Mouse (Mus musculus): ENCODE measurements around the gene Kti12.
A peak's percentile ranks its signal among the peaks of the same experiment; 100 is the strongest.

Gene Kti12

DNA sequence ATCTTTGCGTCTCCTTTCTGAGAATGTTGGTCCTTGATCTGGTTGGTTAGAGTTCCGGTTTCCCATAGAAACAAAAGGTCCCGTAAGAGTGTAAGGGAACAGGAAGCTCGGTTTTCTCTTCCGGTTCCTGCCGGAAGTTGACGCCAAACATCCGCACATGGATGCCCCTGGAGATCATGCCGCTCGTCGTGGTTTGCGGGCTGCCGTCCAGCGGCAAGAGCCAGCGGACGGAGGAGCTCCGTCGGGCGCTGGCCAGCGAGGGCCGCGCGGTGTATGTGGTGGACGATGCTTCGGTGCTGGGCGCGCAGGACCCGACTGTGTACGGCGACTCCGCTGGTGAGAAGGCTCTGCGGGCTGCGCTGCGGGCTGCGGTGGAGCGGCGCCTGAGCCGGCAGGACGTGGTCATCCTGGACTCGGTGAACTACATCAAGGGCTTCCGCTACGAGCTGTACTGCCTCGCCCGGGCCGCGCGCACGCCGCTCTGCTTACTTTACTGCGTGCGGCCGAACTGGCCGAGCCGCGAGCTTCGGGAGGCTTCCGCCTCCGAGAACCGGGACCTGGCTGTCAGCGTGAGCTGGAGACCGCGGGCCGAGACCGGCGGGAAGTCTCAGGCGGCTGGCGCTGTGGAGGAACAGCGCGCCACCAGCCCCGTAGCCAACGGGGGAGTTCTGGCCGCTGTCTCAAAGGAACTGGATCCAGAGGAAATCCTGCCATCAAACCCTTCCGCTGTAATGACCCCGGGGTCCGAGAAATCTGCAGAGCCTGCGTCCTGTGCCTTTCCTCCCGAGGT, at the start of gene Kti12:
Kti12 (plus strand) TSS at position 71 of the 790 bp plus-strand sequence.
- DNase-seq, result peak; percentile 86

DNA sequence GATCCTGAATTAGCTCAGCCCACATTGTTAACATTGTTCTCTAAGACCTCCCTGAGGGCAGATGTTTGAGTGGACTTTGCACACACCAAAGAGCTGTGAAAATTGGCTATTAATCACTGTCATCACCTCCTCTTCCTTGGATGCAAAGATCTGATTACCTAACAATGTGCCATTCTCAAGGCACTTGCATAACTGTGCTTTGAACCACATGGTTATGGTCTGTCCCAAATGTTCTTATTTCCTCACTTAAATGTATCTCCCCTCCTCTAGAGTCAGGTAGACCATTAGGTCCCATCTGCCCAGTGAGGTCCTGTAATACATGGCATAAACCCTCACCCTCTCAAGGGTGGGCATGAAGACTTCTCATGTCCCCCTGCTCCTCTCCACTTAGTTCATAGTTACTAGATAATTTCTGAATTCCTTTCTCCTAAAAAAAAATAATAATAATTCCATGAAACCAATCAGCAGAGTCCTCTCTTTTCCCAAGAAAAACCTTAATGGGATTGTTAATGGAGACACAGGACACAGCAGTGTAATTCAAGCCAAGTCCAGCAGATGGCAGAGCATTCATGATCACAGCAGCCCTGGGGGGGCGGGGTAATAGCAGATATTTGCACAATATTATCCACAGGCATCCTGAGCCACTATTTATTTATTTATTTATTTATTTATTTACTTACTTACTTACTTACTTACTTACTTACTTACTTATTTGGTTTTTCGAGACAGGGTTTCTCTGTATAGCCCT, 49.3 kb upstream of the Kti12 start:
- DNase-seq, result peak; percentile 88

DNA sequence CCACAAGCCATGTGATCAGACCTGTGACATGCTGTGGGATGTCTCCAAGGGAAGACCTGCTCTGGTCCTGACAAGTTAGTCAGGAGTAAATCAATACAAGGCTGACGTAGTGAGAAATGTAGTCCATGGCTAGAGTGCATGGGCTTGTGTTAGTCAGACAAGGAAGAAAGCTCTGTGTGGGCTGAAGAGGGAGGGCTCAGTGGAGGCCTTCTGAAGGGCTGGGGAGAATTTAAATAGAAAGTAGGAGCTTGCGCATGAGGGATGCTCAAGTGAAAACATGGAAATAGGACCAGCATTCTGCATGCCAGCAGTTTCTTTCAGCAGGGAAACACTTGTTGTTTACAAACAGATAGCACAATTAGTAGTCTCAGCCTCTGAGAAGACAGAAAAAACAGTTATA, 44.0 kb upstream of the Kti12 start:
- DNase-seq, result no peak

DNA sequence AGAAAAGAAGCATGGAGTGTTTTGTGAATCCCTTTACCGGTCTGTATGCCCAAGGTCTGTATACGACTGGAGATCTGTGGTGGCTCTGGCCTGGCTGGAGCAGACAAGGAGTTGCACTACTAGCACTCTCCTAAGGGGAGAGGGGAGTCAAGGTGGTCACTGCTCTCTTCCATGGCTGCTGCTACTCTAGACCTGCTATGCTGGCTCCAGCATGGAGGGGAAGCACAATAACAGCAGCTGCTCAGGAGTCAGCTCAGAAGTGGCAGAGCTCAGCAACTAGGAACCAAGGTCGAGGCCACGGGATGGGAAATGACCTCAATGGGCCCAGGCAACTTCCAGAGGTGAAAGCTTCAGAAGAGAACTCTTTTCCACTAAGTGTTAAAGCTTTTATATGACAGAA, 36.4 kb upstream of the Kti12 start:
- DNase-seq, result no peak

DNA sequence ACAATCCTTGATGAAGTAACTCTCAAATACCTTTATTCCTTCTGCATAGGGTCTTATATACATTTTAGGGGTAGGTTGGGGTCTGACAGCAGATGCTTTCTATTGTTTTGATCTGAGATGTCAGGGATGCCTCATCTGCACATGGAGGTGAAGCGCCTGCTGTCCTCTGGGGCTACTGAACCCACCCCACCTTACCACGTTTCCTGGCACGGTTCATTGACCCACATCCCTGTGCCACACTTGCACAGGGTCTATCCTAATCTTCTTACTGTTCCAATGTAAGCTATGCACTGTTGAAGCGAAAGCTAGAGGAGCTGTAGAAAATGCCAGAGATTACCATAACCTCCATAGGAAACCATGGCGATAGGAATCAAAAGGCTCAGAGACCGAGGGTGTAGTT, 36.0 kb upstream of the Kti12 start:
- DNase-seq, result no peak

DNA sequence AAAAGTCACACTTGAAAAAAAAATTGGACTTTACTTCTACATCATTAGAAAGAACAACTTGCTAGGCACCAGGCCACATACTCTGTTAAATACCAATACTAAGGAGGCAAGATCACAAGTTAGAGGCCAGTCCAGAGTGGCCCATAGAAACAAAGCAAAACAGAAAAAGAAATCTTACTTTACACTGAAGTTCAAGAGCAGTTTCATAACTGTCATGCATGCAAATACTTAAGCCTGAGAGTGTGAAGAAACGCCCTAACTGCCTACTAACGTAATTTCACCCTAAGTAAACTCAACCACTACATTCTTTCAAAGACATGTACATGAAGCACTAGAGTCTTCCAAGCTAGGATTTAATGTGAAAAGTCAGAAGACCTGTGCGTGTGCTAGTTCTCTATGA, 21.9 kb upstream of the Kti12 start:
- DNase-seq, result no peak

DNA sequence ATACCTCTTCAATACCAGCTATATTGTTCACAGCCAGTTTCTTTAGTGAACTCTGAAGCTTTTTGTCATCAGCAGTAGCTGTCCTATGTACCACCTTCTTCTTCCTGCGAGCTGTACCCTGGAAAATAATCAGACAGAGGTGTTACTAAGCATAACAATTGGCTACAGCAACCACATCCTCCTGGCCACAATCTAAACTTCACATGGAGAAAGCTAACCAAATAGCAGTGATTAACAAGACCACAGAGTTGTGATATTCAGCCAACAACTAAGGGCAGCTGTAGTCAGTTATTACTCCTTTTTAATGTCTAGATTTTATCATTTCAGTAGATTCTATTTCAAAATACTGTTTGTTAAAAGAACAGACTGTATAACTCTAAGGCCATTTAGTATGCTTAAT, 21.5 kb upstream of the Kti12 start:
- no peak for DNase-seq

DNA sequence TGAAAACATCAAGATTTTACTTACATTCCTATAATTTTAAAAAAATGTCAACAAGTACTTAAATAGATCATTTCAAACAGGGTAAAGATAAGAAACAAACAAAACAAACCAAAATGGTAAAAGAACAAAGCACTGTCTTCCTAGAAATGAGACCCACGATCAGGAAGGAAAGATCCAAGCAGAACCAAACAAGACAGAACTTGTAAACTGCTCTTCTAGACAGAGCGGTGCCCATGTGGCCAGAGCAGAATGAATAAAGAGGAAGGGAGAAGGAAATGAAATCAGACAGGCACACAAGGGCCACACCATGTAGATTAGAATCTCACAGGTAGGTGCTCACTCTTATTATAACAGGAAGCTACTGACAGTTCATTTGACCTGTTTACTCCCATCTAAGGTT, 20.9 kb upstream of the Kti12 start:
- no peak for DNase-seq

DNA sequence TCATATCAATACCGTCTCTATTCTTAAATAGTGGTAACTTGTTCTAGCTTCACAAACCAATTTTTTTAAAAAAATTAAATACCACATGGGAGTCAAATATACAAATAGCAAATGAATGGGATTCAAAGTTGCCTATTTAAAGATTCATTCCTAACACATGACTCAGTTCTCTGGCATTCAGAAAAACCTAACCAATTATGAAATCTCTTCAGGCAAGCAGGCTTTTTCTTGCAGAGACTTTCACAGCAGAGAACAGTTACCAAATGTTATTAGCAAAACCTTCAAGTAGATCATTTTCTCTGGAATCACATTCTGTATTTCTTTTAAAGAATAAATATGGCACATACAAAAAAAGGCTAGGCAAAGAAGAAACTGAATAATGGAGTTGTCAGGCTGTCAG, 16.9 kb upstream of the Kti12 start:
- DNase-seq, result no peak

DNA sequence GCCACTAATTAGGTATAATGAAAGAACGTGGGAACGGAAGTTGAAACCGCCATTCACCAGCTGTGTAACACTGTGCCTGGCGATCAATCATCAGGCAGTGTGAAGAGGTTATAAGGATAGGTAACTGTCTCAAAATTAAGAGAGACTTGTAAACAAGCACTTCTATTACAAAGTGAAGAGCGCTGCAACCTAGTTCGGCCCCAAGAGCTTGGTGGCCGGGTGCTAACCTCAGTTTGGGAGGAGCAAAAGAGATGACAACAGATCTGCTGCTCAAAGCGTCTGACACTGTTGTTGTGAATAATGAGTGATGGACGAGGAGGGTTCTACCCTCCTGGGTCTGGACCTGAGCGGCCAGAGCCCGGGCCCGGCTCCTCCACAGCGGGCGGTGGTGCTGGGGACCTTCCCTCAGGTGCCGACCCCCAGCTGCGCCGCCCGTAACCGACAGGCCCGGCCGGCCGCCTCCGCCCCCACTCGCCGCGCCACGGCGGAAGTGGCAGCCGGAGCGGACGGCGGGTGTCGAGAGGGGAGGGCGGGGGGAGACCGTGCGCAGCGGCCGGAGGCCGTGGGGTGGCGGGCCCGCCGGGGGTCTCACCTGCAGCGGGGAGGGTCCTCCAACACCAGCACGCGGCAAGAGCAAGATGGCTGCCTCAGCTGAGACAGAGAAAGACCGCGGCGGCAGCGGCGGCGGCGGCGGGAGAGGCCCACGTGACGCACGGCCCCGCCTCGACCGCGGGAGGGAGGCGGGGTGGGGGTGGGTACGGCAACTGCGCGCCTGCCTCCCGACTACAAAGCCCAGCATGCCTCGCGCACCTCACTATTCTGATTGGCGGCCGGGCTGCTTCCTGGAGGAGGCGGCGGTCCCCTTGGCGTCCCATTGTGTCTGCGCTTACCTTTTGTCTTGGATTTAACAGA, 14.4 kb upstream of the Kti12 start, which contains the start of gene Btf3l4:
Btf3l4 (minus strand) TSS at position 699 of the 912 bp plus-strand sequence.
- peak; percentile 94 for DNase-seq

DNA sequence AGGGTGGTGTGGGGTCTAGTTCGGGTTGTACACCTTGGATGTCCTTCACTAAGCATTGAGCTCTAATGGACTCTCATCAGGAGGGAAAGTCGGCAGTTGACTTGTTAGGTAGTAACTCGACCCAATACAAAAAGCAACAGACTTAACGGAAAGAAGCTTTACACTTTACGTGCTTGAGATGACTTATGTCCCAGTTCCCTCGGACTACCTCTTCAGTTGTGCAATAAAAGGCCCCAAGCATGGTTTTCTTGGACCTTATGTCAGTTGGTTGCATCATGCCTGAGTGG, 13.8 kb upstream of the Kti12 start:
- DNase-seq, result no peak

DNA sequence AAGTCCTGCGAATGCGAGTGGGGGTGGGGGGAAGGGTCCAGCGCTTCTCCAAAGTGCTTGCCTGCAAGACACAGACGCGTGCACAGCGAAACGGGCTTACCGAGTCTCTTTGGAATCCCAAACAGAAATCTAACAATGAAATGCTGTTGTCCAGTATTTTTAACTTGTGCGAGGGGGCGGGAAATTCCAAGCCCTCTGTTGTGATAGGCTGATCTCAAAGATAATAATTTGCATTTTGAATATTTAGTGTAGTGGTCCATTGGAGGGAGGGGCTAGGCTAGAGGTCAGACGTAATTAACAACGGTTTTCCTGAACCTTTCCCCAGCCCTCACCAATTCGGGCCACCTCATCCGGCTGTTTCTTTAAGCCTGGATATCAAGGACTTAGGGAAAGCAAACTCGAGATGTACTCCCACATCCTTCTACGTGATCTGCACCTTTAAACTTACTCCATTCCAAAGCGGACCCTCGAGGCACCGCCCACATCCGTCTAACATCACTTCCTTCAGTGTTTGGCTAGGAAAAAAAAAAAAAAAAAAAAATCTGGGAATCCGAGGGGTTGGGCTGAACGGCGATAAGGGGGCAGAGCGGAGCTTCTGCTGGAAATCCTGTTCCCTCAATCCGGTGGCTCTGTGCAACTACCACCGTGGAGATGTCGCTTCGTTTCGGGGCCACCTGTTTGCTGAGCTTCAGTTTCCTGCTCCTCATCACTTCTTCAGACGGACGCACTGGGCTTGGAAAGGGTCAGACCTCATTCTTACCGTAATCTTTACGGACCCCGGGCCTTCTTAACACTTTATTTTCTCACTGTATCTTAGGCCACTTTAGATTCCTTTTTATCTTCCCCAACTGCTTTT, 13.2 kb upstream of the Kti12 start, which contains the start of gene Txndc12:
Txndc12 (plus strand) TSS at position 487 of the 856 bp plus-strand sequence.
- DNase-seq, result peak; percentile 95

DNA sequence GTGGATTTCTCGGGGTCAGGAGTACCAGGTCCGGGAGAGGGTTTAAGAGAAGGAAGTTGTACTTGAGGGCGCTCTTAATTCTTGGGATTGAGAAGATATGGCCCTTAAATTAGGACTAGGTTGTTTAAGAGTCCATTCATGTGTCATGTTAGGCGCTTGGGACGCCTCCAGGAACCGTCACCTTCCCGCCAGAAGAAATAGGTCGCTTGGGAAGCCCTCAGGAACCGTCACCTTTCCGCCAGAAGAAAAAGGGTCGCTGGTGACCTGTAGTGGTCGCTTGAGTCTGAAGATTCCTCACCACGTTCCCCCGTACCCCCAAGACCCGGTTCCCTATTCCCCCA, 12.6 kb upstream of the Kti12 start:
- DNase-seq, result peak; percentile 9

DNA sequence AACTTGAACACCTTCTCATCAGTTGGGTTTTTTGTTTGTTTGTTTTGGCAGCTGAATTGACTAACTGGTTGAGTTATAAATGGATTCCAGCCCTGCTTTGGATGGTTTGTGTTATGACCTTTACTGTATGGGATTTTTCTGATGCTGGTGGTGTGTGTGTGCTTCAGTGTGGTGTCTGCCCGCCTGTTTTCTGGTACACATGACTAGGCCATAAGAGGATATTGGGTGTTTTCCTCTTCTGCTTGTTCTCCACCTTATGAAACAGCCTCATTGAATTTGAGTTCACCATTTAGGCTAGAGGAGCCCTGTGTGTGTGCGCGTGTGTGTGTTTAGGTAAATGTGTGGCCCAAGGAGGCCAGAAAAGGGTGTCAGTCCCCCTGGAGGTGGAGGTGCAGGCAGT, 12.1 kb upstream of the Kti12 start:
- no peak for DNase-seq

DNA sequence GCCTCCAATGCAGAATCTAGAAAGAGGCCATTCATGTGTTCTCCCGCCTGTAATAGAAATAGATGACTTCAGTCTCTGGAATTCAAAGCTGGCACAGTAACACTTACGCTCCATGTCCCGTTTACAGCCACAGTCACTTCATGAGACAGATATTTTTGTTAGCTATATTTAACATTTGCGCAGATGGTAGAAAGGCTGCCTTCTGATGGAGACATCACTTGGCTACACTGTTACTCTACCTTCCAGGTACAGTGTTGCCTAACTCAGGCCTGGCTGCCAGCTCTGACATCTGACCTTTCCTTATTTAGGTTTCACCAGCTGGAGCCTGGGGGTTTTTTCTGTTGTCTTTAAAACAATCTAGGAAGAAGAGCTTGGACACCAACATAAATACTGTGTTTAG, 9.6 kb upstream of the Kti12 start:
- peak; percentile 34 for DNase-seq

DNA sequence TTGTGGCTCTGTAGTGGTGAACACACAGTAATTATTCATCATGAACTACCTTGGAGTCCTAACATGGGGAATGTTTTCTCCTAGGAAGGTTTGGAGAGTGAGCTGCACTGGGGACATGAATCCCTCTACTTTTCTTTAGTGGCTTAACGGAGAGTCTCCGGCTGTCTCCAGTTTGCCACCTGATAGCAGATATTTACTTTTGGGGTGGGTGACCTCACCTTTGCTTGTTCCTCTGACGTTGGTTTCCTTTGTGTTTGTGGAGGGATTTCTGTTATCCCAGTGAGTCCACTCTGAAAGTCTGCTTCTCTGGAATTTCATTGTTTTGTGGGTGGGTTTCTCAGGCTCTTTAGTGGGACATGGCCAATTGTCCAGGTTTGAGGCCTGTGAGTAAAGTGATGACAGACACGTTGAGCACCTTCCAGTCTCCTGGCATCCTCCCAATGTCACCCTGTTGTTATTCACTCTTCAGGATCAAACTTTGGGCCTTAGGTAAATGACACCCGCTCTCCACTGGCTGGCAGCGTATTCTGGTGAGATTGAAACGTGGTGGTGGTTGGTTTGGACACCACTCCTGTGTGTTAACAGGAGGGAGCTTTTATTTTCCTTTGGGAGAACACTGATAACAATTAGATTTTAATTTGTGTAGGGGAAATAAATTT, 5.5 kb upstream of the Kti12 start:
- no peak for DNase-seq

DNA sequence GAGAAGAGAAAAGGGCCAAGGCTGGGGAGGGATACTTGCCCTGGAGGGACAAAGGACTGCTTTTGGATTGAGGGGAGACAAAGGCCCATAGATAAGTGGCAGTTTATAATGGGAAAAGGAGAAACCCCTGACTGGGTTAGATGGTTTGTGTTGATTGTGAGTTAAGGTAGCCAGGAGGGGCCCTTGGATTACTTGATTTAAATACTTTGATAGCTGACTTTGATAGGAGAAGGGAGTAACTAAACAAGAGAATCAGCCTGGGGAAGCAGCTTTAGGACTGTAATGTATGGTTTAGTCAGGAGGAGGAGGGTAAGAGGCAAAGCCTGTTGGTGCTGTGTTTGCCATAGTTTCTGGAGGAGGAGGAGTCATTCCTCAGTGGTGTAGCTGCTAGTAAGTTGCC, 4.2 kb upstream of the Kti12 start:
- no peak for DNase-seq

DNA sequence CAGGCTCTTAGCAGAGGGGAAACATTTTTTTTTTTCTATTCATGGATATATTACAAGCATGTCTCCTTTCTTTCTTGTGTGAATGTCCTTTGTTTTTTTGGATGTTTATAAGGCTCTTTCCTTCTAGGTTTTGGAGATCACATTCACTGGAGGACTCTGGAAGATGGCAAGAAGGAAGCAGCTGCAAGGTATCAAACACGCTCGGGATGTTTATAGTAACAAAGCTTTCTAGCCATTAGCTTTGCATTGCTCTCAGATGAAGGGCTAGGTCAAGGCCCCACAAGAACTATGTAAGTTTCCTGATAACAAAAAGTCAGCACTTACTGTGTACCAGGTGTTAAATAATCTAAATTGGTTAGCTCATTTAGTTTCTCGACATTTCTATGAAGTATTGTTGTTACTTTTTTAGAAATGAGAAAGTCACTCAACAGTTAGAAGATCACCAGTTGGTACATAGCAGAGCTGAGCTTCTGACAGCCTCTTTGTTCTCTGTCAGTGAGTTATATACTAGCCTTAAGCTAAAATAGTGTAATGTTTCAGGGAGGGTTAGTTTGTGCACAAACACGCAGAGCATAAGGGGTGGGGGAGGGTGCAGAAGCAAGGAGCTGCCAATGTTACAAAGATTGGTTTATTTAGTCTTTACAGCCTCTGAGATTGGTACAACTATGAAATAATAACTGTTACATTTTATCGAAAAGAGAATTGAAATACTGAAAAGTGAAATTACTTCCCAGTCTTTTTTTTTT, 1.6 kb upstream of the Kti12 start:
- no peak for DNase-seq

DNA sequence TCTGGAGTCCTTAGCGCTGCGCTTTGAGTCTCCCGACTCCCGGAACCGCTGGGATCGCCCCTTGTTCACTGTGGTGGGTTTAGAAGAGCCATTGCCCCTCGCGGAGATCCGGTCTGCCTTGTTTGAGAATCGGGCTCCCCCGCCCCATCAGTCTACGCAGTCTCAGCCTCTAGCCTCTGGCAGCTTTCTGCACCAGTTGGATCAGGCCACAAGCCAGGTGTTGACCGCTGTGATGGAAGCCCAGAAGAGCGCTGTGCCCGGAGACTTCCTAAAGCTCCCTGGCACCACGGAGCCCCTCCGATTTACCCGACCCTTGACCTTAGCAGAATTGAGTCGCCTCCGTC, 892 bp downstream of the Kti12 start, which contains the start of gene A730015C16Rik:
A730015C16Rik (minus strand) TSS at position 115 of the 344 bp plus-strand sequence.
- DNase-seq, result no peak

DNA sequence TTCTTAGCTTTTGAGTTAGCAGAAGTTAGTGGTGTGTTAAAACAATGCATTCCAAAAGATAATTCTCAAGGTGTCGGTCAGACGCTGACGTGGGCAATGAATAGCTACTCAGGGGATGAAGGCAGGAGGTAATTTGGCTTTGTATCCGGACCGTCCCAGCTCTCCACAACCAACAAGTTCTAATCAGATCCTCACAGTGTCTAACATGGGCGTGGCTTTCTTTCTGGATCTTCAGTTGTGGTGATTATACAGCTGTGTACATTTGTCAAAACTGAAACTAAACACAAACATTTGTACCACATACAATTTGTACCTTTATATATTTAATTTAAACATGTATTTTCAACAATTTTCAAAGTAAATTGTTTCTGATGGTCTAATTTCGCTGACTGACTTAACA, 19.2 kb downstream of the Kti12 start:
- DNase-seq, result no peak

DNA sequence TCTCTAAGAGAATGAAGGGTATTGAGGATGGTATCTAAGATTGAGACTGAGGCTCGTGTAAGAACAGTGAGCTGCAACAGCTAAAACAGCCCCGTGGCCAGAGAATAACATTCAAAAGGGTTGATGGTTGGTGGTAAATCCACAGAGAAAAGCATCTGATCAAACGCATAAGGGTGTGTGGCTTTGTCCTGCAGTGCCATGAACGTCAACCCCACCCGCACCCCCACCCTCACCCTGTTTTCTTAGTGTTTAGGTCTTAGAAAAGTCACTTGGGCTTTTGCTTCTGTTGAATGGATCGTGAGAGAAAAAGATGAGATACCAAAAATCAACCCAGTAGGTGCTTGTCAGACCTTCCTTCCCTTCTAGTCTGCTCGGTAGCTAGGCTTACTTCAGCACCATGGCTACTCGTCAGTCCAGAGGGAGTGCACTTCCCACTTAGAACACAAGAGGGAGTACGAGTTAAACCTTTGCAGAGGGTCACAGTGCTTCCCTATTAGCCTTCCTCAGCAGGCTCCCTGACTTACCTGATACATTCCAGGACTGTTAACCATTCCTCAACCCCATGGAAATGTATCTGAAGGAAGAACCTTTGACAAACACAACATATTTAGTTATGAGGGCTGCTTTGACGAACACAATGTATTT, 22.3 kb downstream of the Kti12 start:
- peak; percentile 90 for DNase-seq
